Mouse (Mus musculus): ENCODE results near the gene Nectin4.

DNA sequence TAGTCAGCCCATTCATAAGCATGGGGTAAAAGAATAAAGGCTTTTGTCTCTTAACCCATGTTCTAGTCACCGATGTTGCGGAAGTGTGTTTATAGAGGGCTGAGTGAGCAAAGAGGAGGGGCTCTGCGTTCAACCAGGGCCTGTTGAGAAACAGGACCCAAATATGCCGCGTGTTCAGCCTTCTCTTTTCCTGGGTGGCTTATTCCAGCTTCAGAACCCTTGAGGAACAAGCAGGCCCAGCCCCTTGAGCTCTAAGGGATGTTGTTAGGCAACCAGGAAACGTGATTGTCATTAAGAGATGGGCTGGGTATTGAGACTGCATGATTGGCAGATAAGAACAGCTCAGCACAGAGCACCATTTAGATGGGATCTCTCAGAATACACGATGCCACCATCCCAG, 4.0 kb upstream of the Nectin4 start:
- TF ChIP-seq TAL1 (IDR thresholded peaks at IDR 0.05; ENCODE audit: low read length) = no peak
- TF ChIP-seq GATA1 (IDR thresholded peaks at IDR 0.05; ENCODE audit: low read length) = no peak

Measured in erythroblast, embryonic 14.5 days (primary cell).